Mouse (Mus musculus) stomach, embryonic 14.5 days (tissue): ENCODE data around the gene Olfr384. TPM values are rescaled to one million over a fixed set of nuclear protein-coding genes. Genes with fewer than 3 reads are reported as not detected.
"Not testable (repeated sequence)": the region's sequence is repeated elsewhere in the genome, so short reads cannot be mapped to it uniquely, and the experiment has no call there.

Source experiments
- ATAC-seq: fragments of 200-750 bp; cut with Nextera tagmentation; 2 replicates; pipeline ENCODE4 v1.8.0; 2017; ENCODE audit warnings: low read depth, moderate TSS enrichment; ENCODE audit not compliant: insufficient number of reproducible peaks, insufficient read depth, low FRiP score
- H3K27ac ChIP-seq: fragments of 300-500 bp; sonication (generic); 2 replicates; pipeline ENCODE4 v1.5.1; 2014; ENCODE audit warnings: mild to moderate bottlenecking, low read length, moderate library complexity, mixed read lengths
- H3K27me3 ChIP-seq: fragments of 300-500 bp; sonication (generic); 2 replicates; pipeline ENCODE4 v1.6.1; 2014; ENCODE audit warnings: low read length, control low read depth, mixed read lengths; ENCODE audit not compliant: control insufficient read depth, insufficient read depth
- H3K36me3 ChIP-seq: fragments of 300-500 bp; sonication (generic); 2 replicates; pipeline ENCODE4 v1.6.1; 2014; ENCODE audit warnings: mild to moderate bottlenecking, control low read depth, low read length, moderate library complexity, mixed read lengths; ENCODE audit not compliant: control insufficient read depth, insufficient read depth
- H3K4me1 ChIP-seq: fragments of 300-500 bp; sonication (generic); 2 replicates; pipeline ENCODE4 v1.6.1; 2014; ENCODE audit warnings: low read length, control low read depth, mixed read lengths; ENCODE audit not compliant: control insufficient read depth, insufficient read depth
- H3K4me2 ChIP-seq: fragments of 300-500 bp; sonication (generic); replicated peaks from 2 replicates; pipeline ENCODE4 v1.6.1; 2014; ENCODE audit warnings: low read depth, low read length, control low read depth
- H3K4me3 ChIP-seq: fragments of 300-500 bp; sonication (generic); 2 replicates; pipeline ENCODE4 v1.5.1; 2014; ENCODE audit warnings: low read depth, low read length, control low read depth
- H3K9ac ChIP-seq: fragments of 300-500 bp; sonication (generic); replicated peaks from 2 replicates; pipeline ENCODE4 v1.6.1; 2014; ENCODE audit warnings: low read depth, mild to moderate bottlenecking, control low read depth, low read length, moderate library complexity, mixed read lengths
- H3K9me3 ChIP-seq: fragments of 300-500 bp; sonication (generic); 2 replicates; pipeline ENCODE4 v1.6.1; 2016; ENCODE audit warnings: low read depth, low read length, control low read depth; ENCODE audit not compliant: control insufficient read depth
- WGBS: fragments of 180-500 bp; shearing (Covaris S2); extraction: QIAGEN DNeasy Blood & Tissue Kit; methylation state at CpG from one replicate; pipeline ENCODE4 v1.1.7; 2014; 5-methylcytosine and 5-hydroxymethylcytosine counted together
- polyA plus RNA-seq: library from polyadenylated mRNA; unstranded; fragments of >200 nt; fragmentation: Nextera tagmentation; extraction: Ambion mirVana; gene quantifications from 2 replicates; pipeline ENCODE4 v1.2.1, GENCODE M21; 2014

Gene Olfr384
- not detected in 2 replicates for polyA plus RNA-seq

- H3K9ac ChIP-seq = no peak within 1 kb of the TSS
- no peak within 1 kb of the TSS for H3K27ac ChIP-seq
- ATAC-seq = no peak
- no peak within 1 kb of the TSS for H3K4me3 ChIP-seq
- no peak within 1 kb of the TSS for H3K4me2 ChIP-seq
- no peaks in the 10 kb centered on the region for H3K27me3 ChIP-seq
- H3K4me1 ChIP-seq = no peaks in the 10 kb centered on the region
- no peaks in the 10 kb centered on the region for H3K36me3 ChIP-seq
- H3K9me3 ChIP-seq = no peaks in the 10 kb centered on the region
Measured at GRCm38 (mm10) chr11:73598294-73598693, at the start of gene Olfr384. Gene Olfr384 (plus strand): TSS chr11:73598594.

- no peaks in the 10 kb centered on the region for H3K27me3 ChIP-seq
- H3K36me3 ChIP-seq = no peaks in the 10 kb centered on the region
- ATAC-seq = no peak
- no peak overlapping the region for H3K4me2 ChIP-seq
- H3K27ac ChIP-seq = no peak overlapping the region
- H3K9ac ChIP-seq = no peak overlapping the region
- H3K4me3 ChIP-seq = no peak overlapping the region
- no peaks in the 10 kb centered on the region for H3K9me3 ChIP-seq
- no peaks in the 10 kb centered on the region for H3K4me1 ChIP-seq
Measured at GRCm38 (mm10) chr11:73579871-73580270, 18.5 kb upstream of the Olfr384 start.

GRCm38 (mm10) chr11:73583188-73583587 lies 15.2 kb upstream of the Olfr384 start:
- H3K27me3 ChIP-seq, H3K9ac ChIP-seq, H3K4me3 ChIP-seq, H3K4me2 ChIP-seq, H3K36me3 ChIP-seq, H3K9me3 ChIP-seq, H3K4me1 ChIP-seq, ATAC-seq, H3K27ac ChIP-seq: not testable (repeated sequence)
- WGBS = 76% methylated on average over 1 of the region's 1 CpGs

- Histone ChIP-seq H3K4me1 (no peaks in the 10 kb centered on the region), H3K9ac (no peak within 1 kb of the TSS), H3K4me2 (no peak within 1 kb of the TSS), H3K27ac (no peak within 1 kb of the TSS), H3K4me3 (no peak within 1 kb of the TSS), H3K36me3 (no peaks in the 10 kb centered on the region), H3K27me3 (no peaks in the 10 kb centered on the region), H3K9me3 (no peaks in the 10 kb centered on the region)
- ATAC-seq = no peak
Measured at GRCm38 (mm10) chr11:73592908-73593307, 5.5 kb upstream of the Olfr384 start, which contains the start of gene Olfr385. Gene Olfr385 (minus strand): TSS chr11:73593008.

Other genes starting within 250 kb of the Olfr384 start
- not detected in 2 replicates for gene Olfr20, start 247.8 kb upstream of the Olfr384 start, polyA plus RNA-seq
- not detected in 2 replicates for gene Olfr376, start 227.3 kb upstream of the Olfr384 start, polyA plus RNA-seq
- gene Olfr1, start 199.0 kb upstream of the Olfr384 start, polyA plus RNA-seq = not detected in 2 replicates
- not detected in 2 replicates for gene Olfr378, start 170.1 kb upstream of the Olfr384 start, polyA plus RNA-seq
- gene Olfr380, start 141.1 kb upstream of the Olfr384 start, polyA plus RNA-seq = not detected in 2 replicates
- gene Olfr381, start 107.0 kb upstream of the Olfr384 start, polyA plus RNA-seq = not detected in 2 replicates
- not detected in 2 replicates for gene Olfr382, start 81.4 kb upstream of the Olfr384 start, polyA plus RNA-seq
- gene Olfr385, start 5.6 kb upstream of the Olfr384 start, polyA plus RNA-seq = not detected in 2 replicates
- not detected in 2 replicates for gene Zfp735, start 90.2 kb downstream of the Olfr384 start, polyA plus RNA-seq
- not detected in 2 replicates for gene Olfr389, start 182.1 kb downstream of the Olfr384 start, polyA plus RNA-seq
- not detected in 2 replicates for gene Olfr390, start 184.4 kb downstream of the Olfr384 start, polyA plus RNA-seq
- not detected in 2 replicates for gene Olfr391-ps, start 204.5 kb downstream of the Olfr384 start, polyA plus RNA-seq
- gene Olfr392, start 218.5 kb downstream of the Olfr384 start, polyA plus RNA-seq = not detected in 2 replicates